Mouse (Mus musculus) gastrocnemius, postnatal 4 days (tissue): ENCODE data around the gene Cdh15. TPM values are rescaled to one million over a fixed set of nuclear protein-coding genes. Genes with fewer than 3 reads are reported as not detected.

Experiments used
- DNase-seq, 2 experiments: peaks; one replicate each; pipeline ENCODE4 v3.0.0; 2021 to 2022; ENCODE audit warnings: low spot score in 2 of 2, mixed read lengths in 2 of 2
- total RNA-seq, 2 experiments: library from RNA; stranded (reverse); gene quantifications; 2 replicates each; pipeline ENCODE4 v1.2.3; 2021

The Cdh15 gene
- total RNA-seq, 2 experiments from 2014 or later: 54.8 to 65.3 TPM

DNA sequence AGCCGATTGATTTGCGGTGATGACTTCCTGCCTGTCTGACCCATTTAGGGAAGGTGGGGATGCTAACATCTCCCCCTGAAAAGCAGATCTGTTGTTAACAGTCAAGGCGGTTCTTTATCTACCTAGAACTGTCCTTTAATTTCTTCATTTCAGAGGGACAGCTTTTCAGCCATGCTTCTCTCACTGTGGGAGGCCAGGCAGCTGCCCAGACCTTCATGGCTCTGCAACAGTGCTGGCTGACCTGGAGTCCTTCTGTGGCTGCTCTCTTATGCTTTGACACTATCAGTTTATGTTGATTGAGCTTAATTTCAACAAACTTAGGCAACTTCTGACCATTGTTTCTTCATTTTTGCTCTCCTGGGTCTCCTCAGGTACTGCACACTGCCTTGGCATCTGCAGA, 32.5 kb downstream of the Cdh15 start:
- no peak for DNase-seq

DNA sequence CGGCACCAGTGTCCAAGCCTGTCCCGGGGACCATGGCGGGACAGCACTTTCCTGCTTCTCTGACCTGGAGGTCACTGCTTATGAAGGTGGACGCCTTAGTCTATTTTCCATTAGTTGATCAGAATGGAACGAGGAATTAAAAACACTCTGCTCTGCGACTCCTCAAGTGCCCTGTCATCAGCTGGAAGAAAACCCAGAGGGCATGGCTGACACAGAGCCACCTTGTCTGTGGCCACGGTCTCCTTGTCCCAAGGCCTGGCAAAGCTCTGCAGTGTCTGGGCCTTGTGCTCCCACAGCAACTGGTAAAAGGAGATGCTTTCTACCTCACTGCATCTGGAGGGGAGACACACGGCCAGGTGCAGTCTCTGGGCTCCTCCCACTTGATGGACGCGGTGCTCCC, 35.9 kb downstream of the Cdh15 start:
- DNase-seq: no peak

DNA sequence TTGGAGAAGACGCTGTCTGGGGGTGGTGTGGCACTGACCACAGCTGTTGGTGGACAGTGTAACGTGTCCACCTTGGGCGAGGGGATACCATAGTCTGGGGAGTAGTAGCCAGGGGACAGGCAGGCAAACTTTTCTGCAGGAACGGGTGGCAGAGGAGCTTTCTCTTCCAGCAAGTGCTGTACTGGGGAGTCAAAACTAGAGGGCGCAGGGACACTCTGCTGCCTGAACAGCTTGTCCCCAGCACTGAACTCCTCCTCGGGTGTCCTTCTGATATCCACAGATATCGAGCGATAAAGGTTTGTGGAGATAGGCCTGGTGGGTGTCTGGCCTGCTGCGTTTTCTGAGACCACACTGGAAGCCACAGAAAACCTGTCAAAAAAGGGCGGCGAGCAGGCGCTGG, 43.7 kb downstream of the Cdh15 start:
- no peak for DNase-seq

DNA sequence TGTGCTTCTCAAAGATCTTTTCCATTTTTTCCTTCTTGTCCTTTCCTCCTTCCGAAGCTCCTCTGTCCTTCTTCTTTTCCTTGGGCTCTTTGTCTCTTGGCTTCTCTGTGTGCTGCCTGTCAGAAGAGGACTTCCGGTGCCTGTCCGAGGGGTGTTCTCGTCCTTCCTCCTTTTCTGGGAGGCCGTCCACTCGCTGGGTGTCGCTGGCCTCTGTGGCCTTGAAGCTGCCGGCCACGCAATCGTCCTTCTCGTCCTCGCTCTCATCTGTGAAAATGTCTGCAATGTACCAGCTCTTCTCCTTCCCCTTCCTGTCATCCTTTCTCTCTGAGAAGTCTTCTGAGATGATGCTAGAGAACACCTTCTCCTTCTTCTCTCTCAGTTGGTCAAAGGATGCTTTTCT, 45.7 kb downstream of the Cdh15 start:
- no peak for DNase-seq

DNA sequence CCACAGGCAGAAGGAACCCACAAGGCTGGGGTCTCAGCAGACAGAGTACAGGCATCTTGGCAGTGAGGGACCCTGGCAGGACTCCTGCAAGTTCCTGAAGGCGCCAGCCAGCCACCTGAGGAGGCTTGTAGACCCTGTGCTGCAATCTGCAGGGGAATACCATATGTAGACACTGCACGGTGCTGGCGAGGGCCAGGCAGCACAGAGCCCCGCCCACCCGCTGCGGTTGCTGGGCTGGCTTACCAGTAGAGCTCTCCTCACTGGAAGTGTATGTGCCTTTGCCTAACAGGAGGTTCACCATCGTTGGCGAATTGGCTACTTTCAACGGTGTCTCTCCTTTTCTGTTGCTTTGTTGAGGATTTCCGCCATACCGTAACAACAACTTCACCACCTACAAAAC, 48.6 kb downstream of the Cdh15 start:
- no peak for DNase-seq

DNA sequence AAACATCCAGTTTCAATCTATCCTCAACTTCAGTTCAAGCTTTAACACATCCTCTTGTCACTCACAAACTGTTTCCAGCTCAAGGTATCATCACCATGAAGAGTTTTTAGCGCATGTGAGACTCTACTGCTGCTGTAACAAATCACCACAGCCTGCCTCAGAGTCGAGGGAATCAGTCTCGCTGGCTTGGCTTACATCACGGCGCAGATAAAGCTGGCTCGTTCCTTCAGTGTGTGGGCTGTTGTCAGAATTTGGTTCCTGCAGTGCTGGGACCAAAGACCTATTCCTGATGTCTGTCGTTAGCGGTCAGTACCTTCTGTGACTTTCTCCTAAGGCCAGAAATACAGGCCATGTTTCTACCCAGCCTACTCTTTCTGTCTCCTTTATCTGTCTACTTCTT, 49.4 kb downstream of the Cdh15 start:
- DNase-seq: no peak

DNA sequence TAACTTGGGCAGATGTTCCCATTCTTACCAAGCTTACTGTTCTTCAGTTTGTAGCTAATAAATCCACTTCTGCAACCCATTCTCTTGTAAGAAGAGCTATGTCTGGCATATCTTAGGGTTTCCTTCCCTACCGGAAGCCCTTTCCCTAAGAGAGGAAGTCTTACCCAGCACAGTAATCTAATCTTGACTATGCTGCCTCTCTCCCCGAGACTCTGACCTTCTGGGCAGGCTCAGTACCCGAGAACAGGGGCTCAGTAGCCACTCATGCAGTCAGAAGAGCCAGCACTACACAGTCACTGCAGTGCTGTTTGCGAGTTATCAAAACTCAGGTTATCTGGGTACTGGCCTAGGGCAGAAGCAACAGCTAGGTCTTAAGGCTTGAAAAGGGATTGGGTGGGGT, 50.3 kb downstream of the Cdh15 start:
- DNase-seq: no peak

DNA sequence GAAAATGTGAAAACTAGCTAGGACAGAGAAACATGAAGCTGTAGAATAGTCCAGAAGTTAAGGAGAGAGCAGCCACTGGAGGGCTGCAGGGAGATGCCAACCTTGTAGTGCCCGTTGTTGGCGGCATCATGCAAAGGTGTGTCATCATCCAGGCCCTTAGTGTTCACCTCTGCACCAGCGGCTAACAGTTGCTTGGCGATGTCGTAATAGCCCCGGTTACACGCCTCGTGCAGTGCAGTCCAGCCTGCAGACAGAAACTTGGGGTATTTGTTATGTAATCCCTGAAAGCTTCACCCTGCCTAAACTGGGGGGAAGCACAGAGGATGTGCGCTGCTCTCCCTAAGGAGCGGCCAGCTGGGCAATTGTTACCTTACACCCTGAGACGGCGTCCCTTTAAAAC, 50.7 kb downstream of the Cdh15 start:
- DNase-seq: no peak

DNA sequence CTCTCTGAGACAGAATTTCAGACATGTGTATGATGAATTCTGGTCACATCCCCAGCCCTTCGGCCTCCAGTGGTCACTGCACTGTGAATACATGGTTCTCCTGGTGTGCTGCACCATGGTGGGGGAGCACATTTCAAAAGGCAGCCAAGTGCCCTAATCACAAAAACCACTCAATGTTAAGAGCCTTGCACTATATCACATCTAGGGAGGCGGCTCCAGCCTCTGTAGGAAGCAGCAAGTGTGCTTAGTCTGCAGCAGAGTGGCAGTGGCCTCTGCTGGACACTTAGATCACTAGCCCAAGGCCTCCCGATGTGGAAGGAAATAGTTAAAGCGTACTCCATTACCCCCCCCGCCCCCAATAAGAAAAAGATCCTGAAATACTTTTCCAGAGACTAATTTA, 51.3 kb downstream of the Cdh15 start:
- DNase-seq: no peak

DNA sequence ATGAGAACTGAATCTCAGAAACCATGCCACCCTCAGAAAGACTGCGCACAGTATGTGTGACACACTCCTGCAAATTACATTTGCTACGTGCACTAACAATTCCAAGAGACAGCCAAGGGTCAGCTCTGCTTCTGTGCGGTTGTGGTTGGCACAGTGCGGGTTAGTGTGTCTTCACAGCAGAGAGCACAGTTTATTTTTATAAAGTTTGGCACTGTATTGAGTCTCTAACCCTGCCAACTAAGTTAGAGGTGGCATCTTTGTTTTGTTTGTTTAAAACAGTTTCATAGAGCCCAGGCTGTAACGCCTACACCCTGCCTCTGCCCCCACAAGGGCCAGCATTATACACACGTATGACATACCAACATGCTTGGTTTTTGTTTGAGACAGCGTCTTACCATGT, 53.7 kb downstream of the Cdh15 start:
- no peak for DNase-seq

DNA sequence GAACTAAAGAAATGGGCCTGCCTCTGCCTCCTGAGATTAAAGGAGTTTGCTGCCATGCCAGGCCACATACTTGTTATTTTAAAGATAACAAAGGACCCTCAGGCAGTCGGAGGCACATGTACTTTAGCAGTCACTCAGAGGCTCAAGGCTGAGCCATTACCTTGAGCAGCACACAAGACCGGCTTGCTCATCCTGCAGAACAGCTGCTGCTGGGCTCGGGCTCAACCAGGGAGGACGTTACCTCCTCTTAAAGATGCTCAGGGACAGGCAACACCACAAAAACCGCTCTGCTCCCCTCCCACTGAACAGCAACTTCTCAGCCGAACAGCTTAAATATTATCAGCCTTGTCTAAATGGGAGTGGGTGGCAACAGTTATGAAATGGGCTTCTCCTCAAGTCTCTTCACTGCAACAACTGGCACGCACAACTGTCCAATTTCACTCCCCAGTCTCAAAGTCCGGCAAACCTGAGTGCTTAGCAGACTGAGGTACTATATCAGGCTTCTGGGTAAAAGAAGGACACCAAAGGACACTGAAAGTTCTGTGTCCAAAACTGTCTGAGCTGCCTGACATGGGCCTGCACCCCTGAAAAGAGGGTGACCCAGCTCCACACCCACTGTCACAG, 54.2 kb downstream of the Cdh15 start:
- no peak for DNase-seq

DNA sequence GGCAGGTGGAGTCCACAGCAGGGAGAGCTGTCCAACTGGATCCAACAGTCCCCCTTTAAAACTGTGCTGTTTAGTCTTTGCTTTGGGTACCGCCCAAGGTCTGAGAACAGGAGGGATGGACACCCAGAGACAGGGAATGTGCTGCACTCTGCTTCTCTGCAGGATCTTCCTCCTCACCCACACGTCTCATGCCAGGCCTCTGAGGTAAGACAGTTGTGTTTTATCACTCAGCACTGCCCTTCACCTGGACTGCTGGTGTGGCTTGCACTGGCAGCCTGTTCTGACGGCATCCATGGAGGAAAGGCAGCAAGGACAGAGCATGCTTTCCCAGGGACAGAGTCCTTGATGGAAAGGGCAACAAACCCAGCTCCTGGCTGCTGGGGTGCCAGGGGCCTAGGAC, 54.8 kb downstream of the Cdh15 start:
- no peak for DNase-seq

DNA sequence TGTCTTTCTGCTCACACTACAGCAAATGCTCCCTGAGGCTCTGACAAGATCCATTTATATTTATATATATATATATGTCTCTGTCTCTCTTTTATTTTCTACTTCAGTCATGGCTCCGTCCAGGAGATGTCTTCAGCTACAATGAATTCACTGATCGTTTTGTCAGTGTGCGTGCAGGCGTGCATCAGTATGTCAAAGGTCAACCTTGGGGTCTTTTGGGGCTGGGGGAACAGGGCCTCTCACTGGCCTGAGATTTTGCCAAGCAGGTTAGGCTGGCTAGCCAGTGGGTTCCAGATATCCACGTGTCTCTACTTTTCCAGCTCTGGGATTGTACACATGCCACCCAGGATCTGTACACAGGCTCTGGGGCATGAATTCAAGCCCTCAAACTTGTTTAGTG, 55.2 kb downstream of the Cdh15 start:
- no peak for DNase-seq

DNA sequence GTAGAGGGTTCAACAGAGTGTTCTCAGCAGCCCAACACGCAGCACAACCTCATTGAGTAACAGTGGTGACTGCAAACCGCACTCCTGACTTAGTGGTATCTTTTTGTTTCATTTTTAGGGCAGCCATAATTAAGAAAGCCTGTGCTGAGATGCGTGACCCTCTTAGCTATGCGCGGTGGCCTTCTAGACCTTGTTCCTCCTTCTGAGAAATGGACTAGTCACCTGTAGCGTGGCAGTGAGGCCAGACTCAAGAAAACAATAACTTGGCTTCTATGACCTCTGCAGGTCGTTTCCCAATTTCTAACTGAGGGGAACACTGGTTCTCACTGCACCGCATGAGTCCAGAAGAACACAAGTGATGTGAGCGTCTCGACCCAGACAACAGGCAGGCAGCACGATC, 56.7 kb downstream of the Cdh15 start:
- DNase-seq: no peak

DNA sequence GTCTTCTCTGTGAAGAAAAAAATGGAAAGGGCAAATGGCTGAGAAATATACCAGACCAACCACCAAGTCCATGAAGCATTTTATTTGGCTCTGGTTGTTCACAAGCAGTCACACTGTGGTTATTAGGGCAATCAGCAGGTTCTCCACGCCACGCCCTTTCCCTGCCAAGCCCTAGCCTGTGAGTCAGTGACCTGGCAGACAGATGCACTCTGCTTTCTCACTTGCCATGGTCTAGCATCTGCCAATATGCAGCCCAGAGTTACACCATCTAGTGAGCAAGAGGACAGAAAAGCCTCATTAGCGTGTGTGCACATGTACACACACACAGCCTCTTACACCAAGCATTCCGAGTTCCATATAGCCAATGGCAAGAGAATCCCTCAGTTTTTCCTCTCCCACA, 57.6 kb downstream of the Cdh15 start:
- DNase-seq: no peak

DNA sequence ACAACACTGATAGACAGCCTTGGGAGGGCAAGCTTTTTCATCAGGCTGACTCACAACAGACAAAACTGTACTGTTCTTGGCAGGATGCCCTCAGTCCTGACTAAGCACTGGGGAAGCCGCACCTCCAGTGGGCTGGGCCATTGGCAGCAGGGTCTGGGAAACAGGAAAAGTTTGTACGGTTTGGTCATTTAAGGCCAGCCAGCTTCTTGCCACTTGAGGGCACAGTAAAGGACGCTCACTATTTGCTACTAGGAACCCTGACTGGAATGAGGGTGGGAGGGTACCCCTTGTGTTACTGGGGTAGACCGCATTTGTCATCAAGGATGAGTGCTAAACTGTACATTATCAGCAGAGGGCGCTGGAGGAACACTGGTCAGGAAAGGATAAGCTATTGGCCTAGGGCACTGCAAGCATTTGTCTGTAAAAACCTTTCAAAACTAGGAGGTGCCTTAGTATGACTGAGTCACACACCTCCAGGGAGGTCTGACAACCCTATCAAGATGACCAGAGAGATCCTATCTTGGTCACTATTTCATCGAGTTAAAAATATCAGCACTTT, 58.8 kb downstream of the Cdh15 start:
- DNase-seq: peak; percentile 43 to 83

DNA sequence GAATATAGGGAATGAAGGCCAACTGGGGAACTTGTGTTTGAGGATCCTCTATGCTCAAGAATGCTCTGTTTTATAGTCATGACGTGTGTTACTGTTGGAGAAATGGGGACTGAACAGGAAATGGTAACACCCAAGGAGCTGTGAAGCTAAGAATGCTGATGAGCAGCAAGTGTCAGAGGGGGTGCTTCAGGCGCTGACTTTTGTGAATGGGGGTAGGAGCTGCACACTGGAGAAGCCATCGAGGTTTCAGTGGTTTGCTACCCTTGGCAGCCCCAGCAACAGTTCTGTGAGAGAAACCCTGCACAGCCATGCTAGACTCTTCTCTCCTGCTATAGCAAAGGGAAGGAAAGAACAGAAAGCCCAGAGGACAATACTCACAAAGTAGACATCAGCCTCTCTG, 64.4 kb downstream of the Cdh15 start:
- DNase-seq: no peak

DNA sequence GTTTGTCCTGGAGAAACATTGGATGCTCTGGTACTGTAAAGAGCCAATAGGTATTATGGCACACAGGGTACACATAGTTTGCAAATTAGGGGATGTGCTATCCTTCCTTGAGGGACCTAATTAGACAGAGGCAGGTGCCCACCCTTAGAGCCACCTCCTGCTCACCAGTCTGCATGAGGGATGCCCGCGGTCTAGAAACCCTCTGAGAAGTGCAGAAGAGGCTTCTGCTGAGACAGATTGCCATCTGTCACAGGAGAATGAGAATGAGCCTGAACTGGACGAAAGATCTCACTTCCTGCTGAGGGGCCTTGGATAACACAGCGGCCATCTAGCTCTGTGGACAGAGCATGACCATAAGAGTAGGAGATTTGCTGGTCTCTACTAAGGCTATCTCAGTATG, 65.1 kb downstream of the Cdh15 start:
- DNase-seq: no peak

DNA sequence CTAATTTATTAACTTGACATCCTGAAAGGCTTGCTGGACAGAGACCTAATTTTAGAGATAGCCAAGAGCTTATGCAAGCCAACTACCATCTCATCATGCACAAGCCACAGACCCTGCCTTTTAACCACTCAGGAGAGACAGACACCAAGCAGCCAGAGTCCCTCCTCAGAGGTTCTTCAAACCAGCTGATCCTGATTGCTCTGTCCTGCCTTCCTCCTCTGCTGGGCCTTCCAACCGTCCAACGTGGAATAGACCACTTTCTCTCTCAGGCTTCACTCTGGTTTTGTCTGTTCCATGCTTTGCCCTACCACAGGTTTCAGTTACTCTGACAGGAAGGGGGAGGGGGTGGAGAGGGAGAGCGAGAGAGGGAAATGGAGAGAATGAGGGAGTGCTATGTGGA, 69.0 kb downstream of the Cdh15 start:
- DNase-seq: no peak
